Mouse (Mus musculus) myocyte (in vitro differentiated cells): ENCODE results near the gene Sox11. TPM values are rescaled to one million over a fixed set of nuclear protein-coding genes. Genes with fewer than 3 reads are reported as not detected.

Experiments
- H3K27me3 ChIP-seq: one replicate; pipeline ENCODE4 v1.6.1; 2011; ENCODE audit not compliant: control insufficient read depth, insufficient read depth, insufficient read length
- H3K36me3 ChIP-seq: one replicate; pipeline ENCODE4 v1.6.1; 2011; ENCODE audit not compliant: control insufficient read depth, insufficient read depth
- H3K4me2 ChIP-seq: one replicate; pipeline ENCODE4 v1.6.1; 2011; ENCODE audit warnings: low read depth, control low read depth
- H3K4me3 ChIP-seq: one replicate; pipeline ENCODE4 v1.5.1; 2011; ENCODE audit warnings: mild to moderate bottlenecking, control low read depth, moderate library complexity
- H3K79me2 ChIP-seq: one replicate; pipeline ENCODE4 v1.6.1; 2011; ENCODE audit not compliant: control insufficient read depth, insufficient read depth
- H3ac ChIP-seq: one replicate; pipeline ENCODE4 v1.6.1; 2011; ENCODE audit not compliant: control insufficient read depth, insufficient read length
- CEBPB ChIP-seq: IDR thresholded peaks from 2 replicates; pipeline ENCODE4 v1.6.1; 2011; ENCODE audit warnings: mild to moderate bottlenecking, moderate library complexity; ENCODE audit not compliant: poor library complexity, insufficient read depth, severe bottlenecking
- E2F4 ChIP-seq: IDR thresholded peaks from one replicate; pipeline ENCODE4 v1.6.1; 2011; ENCODE audit warnings: mild to moderate bottlenecking, control low read depth, moderate library complexity; ENCODE audit not compliant: insufficient read depth
- MAX ChIP-seq: IDR thresholded peaks from one replicate; pipeline ENCODE4 v1.6.1; 2011; ENCODE audit warnings: low read depth, mild to moderate bottlenecking, control low read depth
- MYOD1 ChIP-seq, 3 experiments: IDR thresholded peaks; one replicate each; pipeline ENCODE4 v1.6.1; 2011; ENCODE audit warnings: control low read depth in 2 of 3, low read depth in 2 of 3, mild to moderate bottlenecking in 2 of 3, moderate library complexity in 1 of 3; ENCODE audit not compliant: insufficient read length in 2 of 3, control insufficient read depth in 1 of 3
- MYOG ChIP-seq, 3 experiments: IDR thresholded peaks; one replicate each; pipeline ENCODE4 v1.6.1; 2011; ENCODE audit warnings: control low read depth in 2 of 3, low read depth in 2 of 3, mild to moderate bottlenecking in 2 of 3; ENCODE audit not compliant: insufficient read length in 2 of 3, control insufficient read depth in 1 of 3, insufficient read depth in 1 of 3
- POLR2A ChIP-seq: IDR thresholded peaks from one replicate; pipeline ENCODE4 v1.6.1; 2011; ENCODE audit warnings: low read depth, mild to moderate bottlenecking, control low read depth, moderate library complexity; ENCODE audit not compliant: insufficient read length
- POLR2AphosphoS2 ChIP-seq: IDR thresholded peaks from one replicate; pipeline ENCODE4 v1.6.1; 2011; ENCODE audit warnings: low read depth, control low read depth; ENCODE audit not compliant: insufficient read length
- REST ChIP-seq: IDR thresholded peaks from one replicate; pipeline ENCODE4 v1.6.1; 2011; ENCODE audit warnings: mild to moderate bottlenecking, control low read depth, moderate library complexity; ENCODE audit not compliant: insufficient read depth, insufficient read length
- SRF ChIP-seq: IDR thresholded peaks from one replicate; pipeline ENCODE4 v1.6.1; 2011; ENCODE audit warnings: low read depth; ENCODE audit not compliant: control insufficient read depth, insufficient read length
- TCF12 ChIP-seq: IDR thresholded peaks from one replicate; pipeline ENCODE4 v1.6.1; 2011; ENCODE audit warnings: mild to moderate bottlenecking, control low read depth; ENCODE audit not compliant: poor library complexity, insufficient read depth, severe bottlenecking
- TCF3 ChIP-seq: IDR thresholded peaks from one replicate; pipeline ENCODE4 v1.6.1; 2011; ENCODE audit warnings: low read depth, control low read depth; ENCODE audit not compliant: insufficient read length
- USF1 ChIP-seq: IDR thresholded peaks from one replicate; pipeline ENCODE4 v1.6.1; 2011; ENCODE audit warnings: low read depth, mild to moderate bottlenecking, control low read depth, moderate library complexity
- polyA plus RNA-seq: library from polyadenylated mRNA; unstranded; fragments of >200 nt; fragmentation: generic; extraction: Trizol; gene quantifications from one replicate; pipeline ENCODE4 v1.2.1, GENCODE M21; 2012; ENCODE audit warnings: missing spikeins

Gene Sox11
- 11.3 TPM for polyA plus RNA-seq

DNA sequence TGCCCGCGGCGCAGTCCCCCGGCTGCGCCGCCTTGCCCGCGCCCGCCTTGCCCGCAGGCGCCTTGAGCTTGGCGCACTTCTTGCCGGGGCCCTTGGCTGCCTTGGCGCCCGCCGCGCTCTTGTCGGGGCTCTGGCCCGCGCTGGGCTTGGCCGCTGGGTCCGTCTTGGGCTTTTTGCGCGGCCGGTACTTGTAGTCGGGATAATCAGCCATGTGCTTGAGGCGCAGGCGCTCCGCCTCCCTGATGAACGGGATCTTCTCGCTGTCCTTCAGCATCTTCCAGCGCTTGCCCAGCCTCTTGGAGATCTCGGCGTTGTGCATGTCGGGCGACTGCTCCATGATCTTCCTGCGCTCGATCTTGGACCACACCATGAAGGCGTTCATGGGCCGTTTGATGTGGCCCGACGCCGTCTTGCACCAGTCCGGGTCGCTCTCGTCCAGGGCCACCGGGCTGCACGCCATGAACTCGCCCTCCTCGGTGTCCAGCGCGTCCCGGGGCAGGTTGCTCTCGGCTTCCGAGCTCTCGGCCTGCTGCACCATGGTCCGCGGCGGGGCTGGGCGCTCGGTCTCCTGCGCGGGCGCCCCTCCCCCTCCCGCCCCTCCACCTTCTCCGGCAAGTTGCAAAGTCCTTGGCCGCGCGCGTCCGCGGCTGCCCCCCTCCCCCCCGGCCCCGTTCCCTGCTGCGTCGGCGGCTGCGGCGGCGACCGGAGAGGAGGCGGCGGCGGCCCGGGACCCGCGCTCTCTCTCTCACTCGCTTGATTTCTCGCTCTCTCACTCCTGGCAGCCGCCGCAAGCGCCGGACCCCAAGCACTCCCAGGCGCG is at the start of gene Sox11:
Gene Sox11, minus strand, starts transcription at position 704 of the 820 bp plus-strand sequence.
- Histone ChIP-seq H3K4me3 (peak within 1 kb of the TSS; percentile 94), H3K36me3 (peaks cover 2% of the 10 kb centered on the region), H3K79me2 (peaks cover 44% of the 10 kb centered on the region), H3K4me2 (peak within 1 kb of the TSS; percentile 96), H3K27me3 (no peaks in the 10 kb centered on the region), H3ac (peak within 1 kb of the TSS; percentile 93)
- TF ChIP-seq E2F4 (peak; percentile 38), CEBPB (no peak), MAX (no peak), POLR2A (no peak), MYOG (IDR thresholded peaks at IDR 0.05; ENCODE audit: control insufficient read depth in 1 of 3, insufficient read depth in 1 of 3, insufficient read length in 2 of 3, low read depth in 2 of 3) (peak in 1 of 3 experiments; percentile 3), MYOD1 (IDR thresholded peaks at IDR 0.05; ENCODE audit: control insufficient read depth in 1 of 3, insufficient read length in 2 of 3, low read depth in 2 of 3) (no peak), TCF3 (no peak), REST (no peak), USF1 (no peak), SRF (no peak), TCF12 (no peak), POLR2AphosphoS2 (peak; percentile 38)

GRCm38 (mm10) chr12:27391652-27392305 is 49.4 kb upstream of the Sox11 start:
- no peak overlapping the region for H3K4me3 ChIP-seq
- no peaks in the 10 kb centered on the region for H3K36me3 ChIP-seq
- H3K27me3 ChIP-seq, result no peaks in the 10 kb centered on the region
- no peak overlapping the region for H3ac ChIP-seq
- no peaks in the 10 kb centered on the region for H3K79me2 ChIP-seq
- 0 out of 2 replicates have a peak, but pooled peaks have one; percentile 35 for TF ChIP-seq CEBPB
- no peak for TF ChIP-seq REST
- no peak overlapping the region for H3K4me2 ChIP-seq

DNA sequence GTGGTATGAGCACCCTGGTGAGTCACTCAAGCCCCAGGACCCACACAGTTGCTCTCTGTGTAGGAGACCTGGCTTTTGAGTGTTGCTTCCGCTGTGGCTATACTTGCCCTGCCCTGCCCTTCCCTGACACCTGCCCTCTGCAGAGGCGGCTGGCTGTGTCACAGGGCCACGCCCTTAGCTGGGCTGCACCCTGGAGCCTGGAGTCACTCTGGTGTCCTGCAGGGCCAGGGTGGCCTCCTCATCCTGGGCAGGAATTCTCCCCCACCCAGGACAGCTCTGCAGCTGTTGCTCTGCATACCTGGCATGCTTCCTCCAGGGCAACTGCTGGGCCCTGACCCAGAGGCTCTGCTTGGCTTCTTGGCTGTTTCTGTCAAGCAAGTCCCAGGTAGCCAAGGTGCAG is 48.1 kb upstream of the Sox11 start:
- TF ChIP-seq USF1 (no peak), SRF (no peak), MYOD1 (IDR thresholded peaks at IDR 0.05; ENCODE audit: control insufficient read depth in 1 of 3, insufficient read length in 2 of 3, low read depth in 2 of 3) (peak; percentile 69 to 97 (median 95)), REST (no peak), TCF12 (peak; percentile 91), CEBPB (no peak), MAX (no peak), POLR2AphosphoS2 (no peak), E2F4 (no peak), TCF3 (peak; percentile 85), MYOG (IDR thresholded peaks at IDR 0.05; ENCODE audit: control insufficient read depth in 1 of 3, insufficient read depth in 1 of 3, insufficient read length in 2 of 3, low read depth in 2 of 3) (peak; percentile 92 to 98 (median 96)), POLR2A (no peak)

GRCm38 (mm10) chr12:27389429-27389828 is 47.1 kb upstream of the Sox11 start:
- Histone ChIP-seq H3K36me3 (no peaks in the 10 kb centered on the region), H3K79me2 (no peaks in the 10 kb centered on the region), H3K27me3 (no peaks in the 10 kb centered on the region), H3K4me2 (no peak overlapping the region), H3ac (no peak overlapping the region), H3K4me3 (no peak overlapping the region)
- TF ChIP-seq SRF (no peak), TCF12 (no peak), POLR2A (no peak), USF1 (no peak), TCF3 (no peak), MAX (no peak), E2F4 (no peak)

More for the DNA sequence above, 48.1 kb upstream of the Sox11 start:
- Histone ChIP-seq H3K36me3 (no peaks in the 10 kb centered on the region), H3K4me3 (no peak overlapping the region), H3K79me2 (no peaks in the 10 kb centered on the region), H3K27me3 (no peaks in the 10 kb centered on the region), H3K4me2 (peak overlapping the region; percentile 56), H3ac (no peak overlapping the region)

DNA sequence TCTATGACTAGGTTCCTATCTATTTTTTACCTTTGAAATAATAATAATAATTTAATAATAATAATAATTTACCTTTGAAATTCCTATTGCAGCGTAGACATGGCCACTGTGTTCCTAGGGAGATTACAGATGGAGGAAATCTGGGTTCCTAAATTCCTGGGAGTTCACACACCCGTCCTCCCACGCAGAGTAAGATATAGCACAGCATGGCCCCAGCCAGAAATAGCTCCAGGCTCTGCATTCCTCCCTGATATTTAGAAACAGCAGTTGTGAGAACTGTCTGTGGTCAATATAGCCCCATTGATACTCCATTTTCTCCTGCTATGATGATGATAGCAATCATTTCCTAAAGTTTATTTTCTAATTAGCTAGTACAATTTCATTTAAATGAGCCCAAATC is 30.1 kb upstream of the Sox11 start:
- Histone ChIP-seq H3K27me3 (no peaks in the 10 kb centered on the region), H3ac (no peak overlapping the region), H3K79me2 (no peaks in the 10 kb centered on the region), H3K36me3 (no peaks in the 10 kb centered on the region), H3K4me3 (no peak overlapping the region), H3K4me2 (no peak overlapping the region)
- TF ChIP-seq MYOD1 (IDR thresholded peaks at IDR 0.05; ENCODE audit: control insufficient read depth in 1 of 3, insufficient read length in 2 of 3, low read depth in 2 of 3) (peak in 1 of 3 experiments; percentile 9), CEBPB (no peak), MAX (no peak)
